Mouse (Mus musculus) MEL (cell line): Measurements from ENCODE around the gene Lsm2. TPM values are rescaled to one million over a fixed set of nuclear protein-coding genes. Genes with fewer than 3 reads are reported as not detected.
A peak's percentile ranks its signal among the peaks of the same experiment; 100 is the strongest.

Source experiments
- DNase-seq: peaks from one replicate; pipeline ENCODE4 v3.0.0; 2011; ENCODE audit warnings: low read depth, low spot score
- H3K27ac ChIP-seq: 2 replicates; pipeline ENCODE4 v1.5.1; 2012; ENCODE audit warnings: low read depth, mild to moderate bottlenecking, control low read depth, low read length, moderate library complexity; ENCODE audit not compliant: control insufficient read depth
- H3K27me3 ChIP-seq, 2 experiments: fragments of 150-350 bp in 1 of 2; sonication (generic) in 1 of 2; 2 replicates each; pipeline ENCODE4 v1.6.1; 2012; ENCODE audit warnings: low read length in 2 of 2, mild to moderate bottlenecking in 2 of 2, improper control_type of control experiment in 1 of 2, moderate library complexity in 1 of 2; ENCODE audit not compliant: insufficient read depth in 2 of 2, control insufficient read depth in 1 of 2
- H3K36me3 ChIP-seq, 2 experiments: 2 replicates each; pipeline ENCODE4 v1.6.1; 2012 to 2014; ENCODE audit warnings: low read length in 2 of 2, improper control_type of control experiment in 1 of 2, inconsistent platforms in 1 of 2, mild to moderate bottlenecking in 1 of 2; ENCODE audit not compliant: insufficient read depth in 2 of 2, control insufficient read depth in 1 of 2
- H3K4me1 ChIP-seq, 2 experiments: fragments of 150-350 bp in 1 of 2; sonication (generic) in 1 of 2; 2 replicates each; pipeline ENCODE4 v1.6.1; 2012; ENCODE audit warnings: low read length in 2 of 2, improper control_type of control experiment in 1 of 2, mild to moderate bottlenecking in 1 of 2; ENCODE audit not compliant: insufficient read depth in 2 of 2, control insufficient read depth in 1 of 2
- H3K4me3 ChIP-seq, 2 experiments: fragments of 150-350 bp in 1 of 2; sonication (generic) in 1 of 2; 2 replicates each; pipeline ENCODE4 v1.5.1; 2012; ENCODE audit warnings: low read depth in 2 of 2, low read length in 2 of 2, mild to moderate bottlenecking in 2 of 2, moderate library complexity in 2 of 2, control low read depth in 1 of 2, improper control_type of control experiment in 1 of 2; ENCODE audit not compliant: control insufficient read depth in 1 of 2, insufficient read depth in 1 of 2
- H3K79me2 ChIP-seq: 2 replicates; pipeline ENCODE4 v1.6.1; 2012; ENCODE audit warnings: mild to moderate bottlenecking, low read length, moderate library complexity; ENCODE audit not compliant: control insufficient read depth, poor library complexity, insufficient read depth
- H3K9ac ChIP-seq: 2 replicates; pipeline ENCODE4 v1.6.1; 2012; ENCODE audit warnings: low read depth, mild to moderate bottlenecking, control low read depth, low read length, moderate library complexity; ENCODE audit not compliant: control insufficient read depth, poor library complexity, severe bottlenecking
- H3K9me3 ChIP-seq: fragments of 150-350 bp; sonication (generic); replicated peaks from 2 replicates; pipeline ENCODE4 v1.6.1; 2012; ENCODE audit warnings: mild to moderate bottlenecking, low read length, improper control_type of control experiment, moderate library complexity; ENCODE audit not compliant: insufficient read depth
- CHD1 ChIP-seq: IDR thresholded peaks from 2 replicates; pipeline ENCODE4 v1.6.1; 2012; ENCODE audit warnings: low read depth, mild to moderate bottlenecking, inconsistent platforms, low read length, improper control_type of control experiment
- CHD2 ChIP-seq: IDR thresholded peaks from 2 replicates; pipeline ENCODE4 v1.6.1; 2011; ENCODE audit warnings: low read length, improper control_type of control experiment
- CTCF ChIP-seq, 3 experiments: IDR thresholded peaks in 2 of 3; conservative IDR thresholded peaks in 1 of 3; 2 replicates each; pipeline ENCODE4 v1.5.1; 2011 to 2012; ENCODE audit warnings: low read length in 3 of 3, low read depth in 2 of 3, mild to moderate bottlenecking in 2 of 3, improper control_type of control experiment in 1 of 3, inconsistent platforms in 1 of 3, mixed read lengths in 1 of 3, moderate library complexity in 1 of 3; ENCODE audit not compliant: control insufficient read depth in 1 of 3, insufficient read depth in 1 of 3, poor library complexity in 1 of 3, severe bottlenecking in 1 of 3
- E2F4 ChIP-seq: IDR thresholded peaks from 2 replicates; pipeline ENCODE4 v1.6.1; 2011; ENCODE audit warnings: low read depth, low read length, improper control_type of control experiment, borderline replicate concordance
- ELF1 ChIP-seq: IDR thresholded peaks from 2 replicates; pipeline ENCODE4 v1.6.1; 2014; ENCODE audit warnings: low read depth, mild to moderate bottlenecking, inconsistent platforms, low read length, improper control_type of control experiment, moderate library complexity
- EP300 ChIP-seq, 2 experiments: IDR thresholded peaks; 2 replicates each; pipeline ENCODE4 v1.6.1; 2011; ENCODE audit warnings: improper control_type of control experiment in 2 of 2, low read length in 2 of 2, low read depth in 1 of 2, mild to moderate bottlenecking in 1 of 2
- ETS1 ChIP-seq: IDR thresholded peaks from 2 replicates; pipeline ENCODE4 v1.6.1; 2012; ENCODE audit warnings: low read depth, mild to moderate bottlenecking, inconsistent platforms, low read length, improper control_type of control experiment, moderate library complexity
- GATA1 ChIP-seq: IDR thresholded peaks from 2 replicates; pipeline ENCODE4 v1.6.1; 2011; ENCODE audit warnings: low read depth, low read length, improper control_type of control experiment
- HCFC1 ChIP-seq: IDR thresholded peaks from 2 replicates; pipeline ENCODE4 v1.6.1; 2012; ENCODE audit warnings: low read depth, mild to moderate bottlenecking, inconsistent platforms, low read length, improper control_type of control experiment, moderate library complexity
- MAX ChIP-seq: IDR thresholded peaks from 2 replicates; pipeline ENCODE4 v1.6.1; 2011; ENCODE audit warnings: low read length, improper control_type of control experiment
- MAZ ChIP-seq: IDR thresholded peaks from 2 replicates; pipeline ENCODE4 v1.6.1; 2012; ENCODE audit warnings: low read depth, mild to moderate bottlenecking, inconsistent platforms, low read length, improper control_type of control experiment
- MEF2A ChIP-seq: IDR thresholded peaks from 2 replicates; pipeline ENCODE4 v1.6.1; 2014; ENCODE audit warnings: low read depth, mild to moderate bottlenecking, inconsistent platforms, low read length, improper control_type of control experiment; ENCODE audit not compliant: poor library complexity, insufficient replicate concordance, severe bottlenecking; ENCODE audit errors: extremely low read depth
- MXI1 ChIP-seq: IDR thresholded peaks from 2 replicates; pipeline ENCODE4 v1.6.1; 2011; ENCODE audit warnings: mild to moderate bottlenecking, low read depth, low read length, improper control_type of control experiment
- MYB ChIP-seq: IDR thresholded peaks from 2 replicates; pipeline ENCODE4 v1.6.1; 2011; ENCODE audit warnings: mild to moderate bottlenecking, low read depth, low read length, improper control_type of control experiment
- NELFE ChIP-seq: IDR thresholded peaks from 2 replicates; pipeline ENCODE4 v1.6.1; 2011; ENCODE audit warnings: low read depth, low read length, improper control_type of control experiment
- NRF1 ChIP-seq: IDR thresholded peaks from 2 replicates; pipeline ENCODE4 v1.6.1; 2014; ENCODE audit warnings: low read depth, mild to moderate bottlenecking, inconsistent platforms, low read length, improper control_type of control experiment, moderate library complexity; ENCODE audit not compliant: poor library complexity, insufficient read depth, severe bottlenecking
- POLR2AphosphoS2 ChIP-seq: IDR thresholded peaks from 2 replicates; pipeline ENCODE4 v1.6.1; 2011; ENCODE audit warnings: low read length, improper control_type of control experiment
- POLR2AphosphoS5 ChIP-seq: IDR thresholded peaks from 2 replicates; pipeline ENCODE4 v1.6.1; 2012; ENCODE audit warnings: low read depth, borderline replicate concordance, mild to moderate bottlenecking, inconsistent platforms, low read length, moderate library complexity, mixed read lengths
- SIN3A ChIP-seq: IDR thresholded peaks from 2 replicates; pipeline ENCODE4 v1.6.1; 2012; ENCODE audit warnings: low read length, improper control_type of control experiment, inconsistent platforms
- SMC3 ChIP-seq: IDR thresholded peaks from 2 replicates; pipeline ENCODE4 v1.6.1; 2011; ENCODE audit warnings: low read depth, low read length, improper control_type of control experiment
- TAL1 ChIP-seq: IDR thresholded peaks from 2 replicates; pipeline ENCODE4 v1.6.1; 2012; ENCODE audit warnings: mild to moderate bottlenecking, inconsistent platforms, low read length, moderate library complexity, mixed read lengths
- TCF12 ChIP-seq: IDR thresholded peaks from 2 replicates; pipeline ENCODE4 v1.6.1; 2014; ENCODE audit warnings: low read depth, mild to moderate bottlenecking, inconsistent platforms, low read length, improper control_type of control experiment, moderate library complexity
- UBTF ChIP-seq: IDR thresholded peaks from 2 replicates; pipeline ENCODE4 v1.6.1; 2012; ENCODE audit warnings: low read depth, mild to moderate bottlenecking, inconsistent platforms, low read length, improper control_type of control experiment, moderate library complexity, borderline replicate concordance; ENCODE audit not compliant: insufficient read depth
- USF1 ChIP-seq: IDR thresholded peaks from 2 replicates; pipeline ENCODE4 v1.6.1; 2014; ENCODE audit warnings: low read depth, mild to moderate bottlenecking, inconsistent platforms, low read length, improper control_type of control experiment, moderate library complexity
- USF2 ChIP-seq, 2 experiments: IDR thresholded peaks; 2 replicates each; pipeline ENCODE4 v1.6.1; 2011 to 2012; ENCODE audit warnings: improper control_type of control experiment in 2 of 2, low read length in 2 of 2, borderline replicate concordance in 1 of 2, inconsistent platforms in 1 of 2, low read depth in 1 of 2, mild to moderate bottlenecking in 1 of 2; ENCODE audit not compliant: insufficient read depth in 1 of 2
- ZC3H11A ChIP-seq: IDR thresholded peaks from 2 replicates; pipeline ENCODE4 v1.6.1; 2012; ENCODE audit warnings: low read depth, mild to moderate bottlenecking, inconsistent platforms, low read length, improper control_type of control experiment
- ZKSCAN1 ChIP-seq: IDR thresholded peaks from 2 replicates; pipeline ENCODE4 v1.6.1; 2012; ENCODE audit warnings: low read depth, mild to moderate bottlenecking, inconsistent platforms, low read length, improper control_type of control experiment, moderate library complexity
- ZNF384 ChIP-seq: IDR thresholded peaks from 2 replicates; pipeline ENCODE4 v1.6.1; 2012; ENCODE audit warnings: low read depth, mild to moderate bottlenecking, inconsistent platforms, low read length, improper control_type of control experiment
- polyA plus RNA-seq, 2 experiments: library from polyadenylated mRNA; stranded (reverse) in 1 of 2; unstranded in 1 of 2; fragments of >175 nt in 1 of 2; fragments of >200 nt in 1 of 2; gene quantifications; 2 replicates each; pipeline versions ENCODE4 v1.2.1 to v1.2.4; 2012; ENCODE audit warnings: low replicate concordance in 2 of 2, low read depth in 1 of 2; ENCODE audit not compliant: insufficient read length in 2 of 2, insufficient read depth in 1 of 2, missing spikeins in 1 of 2
- total RNA-seq: library from RNA; depleted of rRNA; stranded (reverse); fragments of 300-350 nt; gene quantifications from 2 replicates; pipeline ENCODE4 v1.2.3, GENCODE M21; 2012

The Lsm2 gene
- total and polyA plus RNA-seq, 3 experiments = 57.9 to 180 TPM; not detected in 1

GRCm38 (mm10) chr17:35027277-35028068 is 45.8 kb downstream of the Lsm2 start, which contains the start of gene Sapcd1 (continued):
- TF ChIP-seq EP300 (IDR thresholded peaks at IDR 0.05; ENCODE audit: low read depth in 1 of 2, low read length in 2 of 2) (peak in 1 of 2 experiments; percentile 59; a peak in 1 of 4 replicates), USF2 (IDR thresholded peaks at IDR 0.05; ENCODE audit: borderline replicate concordance in 1 of 2, insufficient read depth in 1 of 2, low read depth in 1 of 2, low read length in 2 of 2) (no peak), UBTF (no peak), NRF1 (no peak), CHD2 (no peak), MAZ (0 out of 2 replicates have a peak, but pooled peaks have one; percentile 27), ZNF384 (no peak), NELFE (peak; percentile 73; the same call in 1 of the 2 replicates), TCF12 (peak; percentile 41; the same call in 1 of the 2 replicates), ETS1 (0 out of 2 replicates have a peak, but pooled peaks have one; percentile 7), ELF1 (no peak), POLR2AphosphoS5 (no peak), POLR2AphosphoS2 (peak; percentile 46; the same call in 1 of the 2 replicates), SMC3 (no peak), USF1 (0 out of 2 replicates have a peak, but pooled peaks have one; percentile 9), ZC3H11A (no peak), MAX (peak; percentile 67), MEF2A (no peak), HCFC1 (no peak), E2F4 (no peak), TAL1 (no peak), CHD1 (no peak)
- TF ChIP-seq, all 39 proteins: peak for 15

DNA sequence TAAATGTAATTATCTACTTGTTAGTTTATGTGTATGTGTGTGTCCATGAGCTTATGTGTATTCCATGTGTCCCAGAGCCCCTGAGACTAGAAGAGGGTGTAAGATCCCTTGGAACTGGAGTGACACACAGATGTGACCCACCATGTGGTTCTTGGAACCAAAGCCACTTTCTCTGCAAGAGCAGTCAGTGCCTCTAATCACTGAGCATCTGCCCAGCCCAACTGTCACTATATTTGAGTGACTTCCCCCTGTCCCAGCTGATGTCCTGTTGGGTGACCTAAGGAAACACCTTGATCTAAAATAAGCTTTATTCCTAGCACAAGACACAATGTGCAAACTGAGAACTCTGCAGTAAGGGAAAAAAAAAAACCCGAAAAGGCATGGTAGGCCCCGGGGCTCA is 46.7 kb downstream of the Lsm2 start:
- Histone ChIP-seq H3K4me1 (peaks cover 9 to 40% of the 10 kb centered on the region in 2 experiments; a peak in 3 of 4 replicates), H3K79me2 (peaks cover 36% of the 10 kb centered on the region), H3K27me3 (no peaks in the 10 kb centered on the region), H3K36me3 (peaks cover 0 to 34% of the 10 kb centered on the region in 2 experiments; a peak in 2 of 4 replicates), H3K9me3 (no peaks in the 10 kb centered on the region), H3K9ac (peak overlapping the region; percentile 77), H3K27ac (peak overlapping the region; percentile 85), H3K4me3 (no peak overlapping the region)
- DNase-seq = peak; percentile 58
- TF ChIP-seq USF1 = no peak
- TF ChIP-seq GATA1 = peak; percentile 42; the same call in 1 of the 2 replicates
- no peak for TF ChIP-seq MXI1
- TF ChIP-seq SIN3A = peak; percentile 45
- peak; percentile 81 for TF ChIP-seq ETS1
- no peak for TF ChIP-seq CTCF (IDR thresholded peaks at IDR 0.05 in 2 of 3, conservative IDR thresholded peaks at IDR 0.05 in 1 of 3; ENCODE audit: control insufficient read depth in 1 of 3, insufficient read depth in 1 of 3, low read depth in 2 of 3, low read length in 3 of 3, poor library complexity in 1 of 3, severe bottlenecking in 1 of 3)
- no peak for TF ChIP-seq MEF2A
- TF ChIP-seq EP300 (IDR thresholded peaks at IDR 0.05; ENCODE audit: low read depth in 1 of 2, low read length in 2 of 2) = peak; percentile 39 to 74
- no peak for TF ChIP-seq UBTF
- peak; percentile 68 for TF ChIP-seq TAL1
- TF ChIP-seq MYB = peak; percentile 57; the same call in 1 of the 2 replicates
- 0 out of 2 replicates have a peak, but pooled peaks have one; percentile 11 for TF ChIP-seq MAX
- TF ChIP-seq ZKSCAN1 = no peak
- TF ChIP-seq HCFC1 = no peak
